Mouse (Mus musculus): ENCODE measurements at regions not wholly inside any gene's neighbourhood (a gene's known extent, or its start where the extent isn't known, plus 50 kb on each side); places are given as distances from the start of the nearest gene placed in this dataset.

DNA sequence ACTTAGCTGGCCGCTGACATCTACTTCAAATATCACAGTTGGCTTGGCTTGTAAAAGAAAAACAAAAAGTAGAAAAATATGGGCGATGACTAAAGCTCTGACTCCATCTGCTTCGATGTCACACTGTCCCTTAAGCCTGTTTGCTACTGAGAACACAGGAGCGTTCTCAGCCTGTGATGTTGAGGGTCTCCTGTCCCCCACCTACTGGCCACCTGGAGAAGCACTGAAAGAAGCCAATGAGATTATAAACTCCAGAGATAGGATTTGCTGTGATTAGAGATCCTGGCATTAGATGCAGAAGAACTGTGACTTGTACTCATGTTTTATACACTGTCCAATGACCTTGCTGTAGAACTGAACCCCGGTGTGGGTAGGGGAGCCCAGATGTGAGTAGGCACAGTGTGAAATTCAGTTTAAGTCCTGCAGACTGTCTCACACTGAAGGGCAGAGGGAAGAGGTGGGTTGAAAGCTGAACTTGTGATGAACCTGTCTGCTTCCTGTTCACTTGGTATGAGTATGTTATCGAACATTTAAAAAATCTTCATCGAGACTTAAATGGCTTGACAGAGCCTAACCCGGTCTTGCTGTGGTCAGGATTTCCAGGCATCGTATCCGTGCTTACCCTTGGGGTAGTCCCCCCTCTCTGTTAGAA, 63.7 kb upstream of the 1700020N01Rik start:
- Histone ChIP-seq H3K36me3 (no peaks in the 10 kb centered on the region), H3K4me3 (no peak overlapping the region), H3K9me3 (no peaks in the 10 kb centered on the region), H3K4me1 (replicated peaks) (no peaks in the 10 kb centered on the region), H3K27ac (no peak overlapping the region), H3K27me3 (ENCODE audit: insufficient read depth, poor library complexity, severe bottlenecking) (no peaks in the 10 kb centered on the region)
- no peak for DNase-seq (ENCODE audit: low spot score)
- 74% methylated on average over 10 of the region's 10 CpGs for WGBS

DNA sequence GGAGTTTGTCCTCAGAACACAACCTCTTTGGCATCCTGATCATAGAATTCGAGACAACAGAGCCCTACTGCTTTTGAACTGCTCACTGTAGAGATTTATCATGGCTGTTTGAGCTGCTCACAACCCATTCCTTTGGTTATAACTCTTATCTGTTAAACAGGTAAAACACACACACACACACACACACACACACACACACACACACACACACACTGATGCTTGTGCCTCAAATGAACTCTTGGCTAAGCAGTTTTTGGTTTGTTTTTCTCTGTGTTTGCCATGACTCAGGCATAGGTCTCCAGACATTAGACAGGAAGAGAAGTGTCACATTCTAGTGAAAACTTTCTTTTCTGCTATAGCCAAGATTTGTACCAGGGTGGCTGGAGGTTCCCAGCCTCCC, 60.8 kb upstream of the 1700020N01Rik start:
- no peaks in the 10 kb centered on the region for H3K36me3 ChIP-seq
- H3K27me3 ChIP-seq (ENCODE audit: insufficient read depth, poor library complexity, severe bottlenecking) = no peaks in the 10 kb centered on the region
- H3K9me3 ChIP-seq = no peaks in the 10 kb centered on the region
- 85% methylated on average over 1 of the region's 1 CpGs for WGBS
- no peak overlapping the region for H3K27ac ChIP-seq
- no peak overlapping the region for H3K4me3 ChIP-seq
- no peak for DNase-seq (ENCODE audit: low spot score)
- no peaks in the 10 kb centered on the region for H3K4me1 ChIP-seq (replicated peaks)

DNA sequence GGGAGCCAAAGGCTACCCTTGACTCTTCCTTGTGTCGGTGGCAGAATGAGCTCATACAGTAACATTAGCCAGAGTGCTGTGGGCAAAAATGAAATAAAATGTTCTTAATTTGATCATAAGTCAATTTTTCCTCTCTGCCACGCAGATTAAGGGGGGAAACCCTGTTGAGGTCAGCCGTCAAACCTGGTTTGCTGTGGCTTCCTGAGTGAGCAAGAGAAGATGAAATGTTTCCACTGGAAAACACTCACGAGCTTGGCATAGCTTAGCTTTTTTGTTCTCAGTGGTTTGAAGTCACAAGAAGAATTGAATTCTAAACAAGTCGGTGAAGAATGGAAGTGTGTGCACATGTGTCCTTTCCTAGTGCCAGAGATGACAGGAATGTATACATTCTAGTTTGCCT, 57.3 kb upstream of the 1700020N01Rik start:
- Histone ChIP-seq H3K27me3 (ENCODE audit: insufficient read depth, poor library complexity, severe bottlenecking) (no peaks in the 10 kb centered on the region), H3K9me3 (no peaks in the 10 kb centered on the region), H3K27ac (no peak overlapping the region), H3K36me3 (no peaks in the 10 kb centered on the region), H3K4me1 (replicated peaks) (no peaks in the 10 kb centered on the region), H3K4me3 (no peak overlapping the region)
- WGBS = 80% methylated on average over 5 of the region's 5 CpGs
- no peak for DNase-seq (ENCODE audit: low spot score)

DNA sequence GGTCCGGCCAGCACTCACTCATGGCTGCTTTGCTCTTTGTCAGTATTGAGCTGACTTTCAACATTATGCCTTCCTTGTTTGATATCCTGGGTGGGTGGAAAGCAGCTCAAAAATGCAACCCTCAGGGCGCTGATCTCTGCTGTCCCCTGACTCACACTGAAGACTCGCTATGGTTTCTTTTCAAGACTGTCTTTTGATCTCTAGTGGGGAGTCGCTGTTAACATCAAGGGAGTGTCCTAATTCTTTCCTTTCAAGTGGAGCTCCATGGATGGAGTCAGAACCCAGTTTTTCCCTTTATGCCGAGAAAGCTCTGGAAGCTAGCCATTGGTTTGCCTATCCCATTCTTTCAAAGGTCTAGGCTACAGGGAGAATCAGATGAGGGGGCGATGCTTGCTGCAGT, 54.5 kb upstream of the 1700020N01Rik start:
- WGBS = 58% methylated on average over 6 of the region's 6 CpGs
- no peaks in the 10 kb centered on the region for H3K27me3 ChIP-seq (ENCODE audit: insufficient read depth, poor library complexity, severe bottlenecking)
- no peaks in the 10 kb centered on the region for H3K4me1 ChIP-seq (replicated peaks)

More for the DNA sequence above, 54.5 kb upstream of the 1700020N01Rik start:
- Histone ChIP-seq H3K9me3 (no peaks in the 10 kb centered on the region), H3K27ac (no peak overlapping the region), H3K36me3 (no peaks in the 10 kb centered on the region), H3K4me3 (no peak overlapping the region)
- no peak for DNase-seq (ENCODE audit: low spot score)
